Mouse (Mus musculus) liver, embryonic 15.5 days (tissue): Measurements from ENCODE around the gene Ccl2. TPM values are rescaled to one million over a fixed set of nuclear protein-coding genes. Genes with fewer than 3 reads are reported as not detected.

ENCODE experiments used
- ATAC-seq: fragments of 200-750 bp; cut with Nextera tagmentation; 2 replicates; pipeline ENCODE4 v1.8.0; 2017; ENCODE audit warnings: moderate number of reproducible peaks, mild to moderate bottlenecking, moderate library complexity; ENCODE audit not compliant: insufficient read depth
- H3K27ac ChIP-seq: fragments of 300-500 bp; sonication (generic); replicated peaks from 2 replicates; pipeline ENCODE4 v1.5.1; 2015; ENCODE audit warnings: mild to moderate bottlenecking, inconsistent platforms
- H3K27me3 ChIP-seq: fragments of 300-500 bp; sonication (generic); 2 replicates; pipeline ENCODE4 v1.6.1; 2015; ENCODE audit warnings: mild to moderate bottlenecking, inconsistent platforms
- H3K36me3 ChIP-seq: fragments of 300-500 bp; sonication (generic); replicated peaks from 2 replicates; pipeline ENCODE4 v1.6.1; 2015; ENCODE audit warnings: moderate library complexity, mild to moderate bottlenecking, inconsistent platforms
- H3K4me1 ChIP-seq: fragments of 300-500 bp; sonication (generic); replicated peaks from 2 replicates; pipeline ENCODE4 v1.6.1; 2015; ENCODE audit warnings: inconsistent platforms
- H3K4me2 ChIP-seq: fragments of 300-500 bp; sonication (generic); 2 replicates; pipeline ENCODE4 v1.6.1; 2015; ENCODE audit warnings: moderate library complexity, mild to moderate bottlenecking, inconsistent platforms
- H3K4me3 ChIP-seq: fragments of 300-500 bp; sonication (generic); replicated peaks from 2 replicates; pipeline ENCODE4 v1.5.1; 2015; ENCODE audit warnings: mild to moderate bottlenecking, inconsistent platforms
- H3K9ac ChIP-seq: fragments of 300-500 bp; sonication (generic); 2 replicates; pipeline ENCODE4 v1.6.1; 2015; ENCODE audit warnings: moderate library complexity, mild to moderate bottlenecking, inconsistent platforms
- H3K9me3 ChIP-seq: fragments of 300-500 bp; sonication (generic); replicated peaks from 2 replicates; pipeline ENCODE4 v1.6.1; 2016; ENCODE audit warnings: inconsistent platforms
- WGBS: fragments of 180-500 bp; shearing (Covaris S2); methylation state at CpG from one replicate; pipeline ENCODE4 v1.1.7; 2015; ENCODE audit warnings: mixed read lengths; ENCODE audit not compliant: insufficient replicate concordance; 5-methylcytosine and 5-hydroxymethylcytosine counted together
- polyA plus RNA-seq: library from polyadenylated mRNA; unstranded; fragments of >200 nt; fragmentation: Nextera tagmentation; extraction: Ambion mirVana; gene quantifications from 2 replicates; pipeline ENCODE4 v1.2.1, GENCODE M21; 2015

Gene Ccl2
- polyA plus RNA-seq, 1 experiment from 2014 or later = 1.5 TPM

GRCm38 (mm10) chr11:82015066-82015465, 20.3 kb upstream of the Ccl2 start:
- no peak for ATAC-seq
- no peak overlapping the region for H3K4me2 ChIP-seq
- no peaks in the 10 kb centered on the region for H3K9me3 ChIP-seq
- H3K4me1 ChIP-seq = no peaks in the 10 kb centered on the region
- no peak overlapping the region for H3K4me3 ChIP-seq
- H3K9ac ChIP-seq = no peak overlapping the region
- H3K27me3 ChIP-seq = no peaks in the 10 kb centered on the region
- H3K27ac ChIP-seq = no peak overlapping the region
- WGBS = 32% methylated on average over 2 of the region's 2 CpGs
- H3K36me3 ChIP-seq = no peaks in the 10 kb centered on the region

- Histone ChIP-seq H3K9ac (no peak overlapping the region), H3K4me3 (no peak overlapping the region), H3K9me3 (no peaks in the 10 kb centered on the region), H3K36me3 (no peaks in the 10 kb centered on the region), H3K27me3 (no peaks in the 10 kb centered on the region), H3K27ac (no peak overlapping the region), H3K4me2 (no peak overlapping the region), H3K4me1 (no peaks in the 10 kb centered on the region)
- WGBS = 39% methylated on average over 3 of the region's 3 CpGs
- ATAC-seq = no peak
Measured at GRCm38 (mm10) chr11:82016181-82016780, 19.1 kb upstream of the Ccl2 start.

DNA sequence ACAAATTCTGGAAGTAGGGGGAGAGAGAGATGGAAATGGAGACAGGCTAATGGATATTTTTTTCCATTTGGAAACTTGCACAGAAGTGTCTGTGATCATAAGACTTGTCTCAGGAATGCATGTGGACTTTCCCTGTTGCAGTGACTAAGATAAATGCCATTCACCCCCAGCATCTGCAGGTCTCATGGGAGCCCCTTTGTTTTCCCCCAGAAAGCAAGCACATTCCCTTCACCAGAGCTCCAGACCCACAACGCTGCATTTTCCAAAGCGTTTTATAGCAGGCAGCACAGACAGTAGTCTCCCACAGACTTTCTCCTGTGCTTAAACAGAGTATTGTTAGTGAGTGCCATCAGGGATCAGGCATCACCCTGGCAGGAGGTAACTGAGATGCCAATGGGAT, 16.0 kb upstream of the Ccl2 start:
- Histone ChIP-seq H3K4me3 (no peak overlapping the region), H3K27me3 (no peaks in the 10 kb centered on the region)
- 35% methylated on average over 2 of the region's 2 CpGs for WGBS

DNA sequence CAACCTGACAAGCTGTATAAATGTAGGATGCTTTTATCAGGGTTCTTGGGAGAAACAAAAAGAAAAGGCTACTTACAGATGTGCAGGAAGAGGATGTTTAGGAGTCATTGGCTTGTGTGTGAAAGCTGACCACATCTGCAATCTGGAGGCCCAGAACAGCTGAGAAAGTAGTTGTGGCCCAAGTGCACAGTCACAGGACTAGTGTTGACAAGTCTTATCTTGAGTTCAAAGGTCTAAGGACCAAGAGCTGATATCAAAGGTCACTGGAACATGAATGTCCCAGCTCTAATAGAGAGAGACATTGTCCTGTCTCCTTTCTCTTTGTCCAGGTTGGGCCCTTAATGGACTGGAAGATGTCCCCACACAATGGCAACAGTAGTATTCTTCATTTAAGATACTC, 15.6 kb upstream of the Ccl2 start:
- Histone ChIP-seq H3K4me2 (no peak overlapping the region), H3K36me3 (no peaks in the 10 kb centered on the region), H3K9me3 (no peaks in the 10 kb centered on the region), H3K27me3 (no peaks in the 10 kb centered on the region), H3K4me3 (no peak overlapping the region), H3K27ac (no peak overlapping the region), H3K4me1 (no peaks in the 10 kb centered on the region), H3K9ac (no peak overlapping the region)
- ATAC-seq = no peak

More for the DNA sequence above, 16.0 kb upstream of the Ccl2 start:
- H3K4me2 ChIP-seq = no peak overlapping the region
- H3K4me1 ChIP-seq = no peaks in the 10 kb centered on the region
- H3K9ac ChIP-seq = no peak overlapping the region
- no peak for ATAC-seq
- H3K36me3 ChIP-seq = no peaks in the 10 kb centered on the region
- no peaks in the 10 kb centered on the region for H3K9me3 ChIP-seq
- no peak overlapping the region for H3K27ac ChIP-seq

DNA sequence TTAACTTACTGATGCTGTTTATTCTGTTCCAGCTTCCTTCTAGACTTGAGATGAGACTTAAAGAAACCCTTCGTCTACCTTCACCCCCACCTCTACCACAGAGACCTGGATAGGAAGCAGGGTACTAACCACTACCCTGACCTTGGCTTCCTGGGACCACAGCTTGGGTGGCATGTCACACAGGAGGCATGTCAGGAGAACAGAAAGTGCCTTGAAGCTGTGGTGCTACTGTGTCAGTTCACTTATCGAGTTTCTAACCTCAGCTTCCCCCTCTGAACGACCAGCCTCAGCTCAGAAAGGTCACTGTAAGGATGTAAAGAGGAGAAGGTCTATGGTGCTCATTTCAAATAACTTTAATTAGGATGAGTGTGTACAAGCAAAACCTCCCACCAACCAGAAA, 14.0 kb upstream of the Ccl2 start:
- Histone ChIP-seq H3K9me3 (no peaks in the 10 kb centered on the region), H3K27ac (no peak overlapping the region), H3K4me2 (no peak overlapping the region), H3K27me3 (no peaks in the 10 kb centered on the region), H3K4me1 (no peaks in the 10 kb centered on the region), H3K36me3 (no peaks in the 10 kb centered on the region), H3K4me3 (no peak overlapping the region), H3K9ac (no peak overlapping the region)
- ATAC-seq = no peak
- 14% methylated on average over 3 of the region's 3 CpGs for WGBS

GRCm38 (mm10) chr11:82022504-82023056, 12.8 kb upstream of the Ccl2 start:
- Histone ChIP-seq H3K4me2 (no peak overlapping the region), H3K4me1 (no peaks in the 10 kb centered on the region), H3K36me3 (no peaks in the 10 kb centered on the region), H3K27me3 (no peaks in the 10 kb centered on the region), H3K27ac (no peak overlapping the region), H3K4me3 (no peak overlapping the region), H3K9me3 (no peaks in the 10 kb centered on the region), H3K9ac (no peak overlapping the region)
- WGBS = 52% methylated on average over 6 of the region's 6 CpGs
- ATAC-seq = no peak

GRCm38 (mm10) chr11:82023769-82024168, 11.6 kb upstream of the Ccl2 start:
- no peak overlapping the region for H3K9ac ChIP-seq
- no peak overlapping the region for H3K27ac ChIP-seq
- no peaks in the 10 kb centered on the region for H3K36me3 ChIP-seq
- H3K4me2 ChIP-seq = no peak overlapping the region
- no peaks in the 10 kb centered on the region for H3K4me1 ChIP-seq
- no peaks in the 10 kb centered on the region for H3K9me3 ChIP-seq
- no peak for ATAC-seq
- H3K4me3 ChIP-seq = no peak overlapping the region
- WGBS = 44% methylated on average over 4 of the region's 4 CpGs
- no peaks in the 10 kb centered on the region for H3K27me3 ChIP-seq

DNA sequence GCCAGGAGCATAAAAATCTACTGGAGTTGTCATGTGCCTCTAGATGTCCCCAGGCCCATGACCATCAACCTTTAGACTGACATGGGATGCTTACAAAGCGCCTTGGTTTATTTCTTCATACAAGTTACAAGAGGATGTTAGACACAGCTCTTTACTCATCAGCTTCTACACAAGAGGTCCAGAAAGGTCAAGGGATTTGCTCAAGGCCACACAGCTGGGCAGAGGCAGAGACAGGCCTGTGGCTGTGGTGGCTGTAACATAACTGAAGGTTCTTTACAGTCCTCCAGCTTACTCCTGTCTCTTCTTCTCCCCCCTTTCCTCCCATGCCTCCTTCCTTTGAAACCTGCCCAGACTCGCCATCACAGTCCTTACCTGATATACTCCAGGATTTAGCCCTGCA, 5.2 kb upstream of the Ccl2 start:
- no peak overlapping the region for H3K4me2 ChIP-seq
- 43% methylated on average over 2 of the region's 2 CpGs for WGBS
- H3K27ac ChIP-seq = no peak overlapping the region
- H3K9me3 ChIP-seq = no peaks in the 10 kb centered on the region
- no peaks in the 10 kb centered on the region for H3K36me3 ChIP-seq
- H3K9ac ChIP-seq = no peak overlapping the region
- ATAC-seq = no peak
- no peaks in the 10 kb centered on the region for H3K4me1 ChIP-seq
- H3K27me3 ChIP-seq = no peaks in the 10 kb centered on the region
- H3K4me3 ChIP-seq = no peak overlapping the region

DNA sequence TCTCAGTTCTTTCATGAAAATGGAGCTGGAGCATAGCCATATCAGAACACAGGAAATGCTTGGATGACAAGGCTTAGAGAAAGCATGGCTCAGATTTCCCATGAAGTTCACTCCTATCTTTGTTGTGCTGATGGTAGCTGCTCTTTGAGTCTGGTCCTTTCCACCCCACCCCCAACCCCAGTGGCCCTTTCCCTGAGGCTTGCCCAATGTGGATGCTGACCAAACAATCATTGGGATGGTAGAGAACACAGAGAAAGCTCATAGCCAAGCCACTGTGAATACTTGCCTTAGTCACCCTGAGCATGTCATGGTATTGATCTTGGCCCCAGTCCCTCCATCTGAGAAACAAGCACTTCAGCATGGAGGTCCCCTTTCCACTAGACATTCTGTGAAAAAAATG, 3.2 kb upstream of the Ccl2 start:
- Histone ChIP-seq H3K27ac (no peak overlapping the region; the same call in 1 of the 2 replicates), H3K4me1 (no peaks in the 10 kb centered on the region), H3K27me3 (no peaks in the 10 kb centered on the region), H3K4me2 (no peak overlapping the region), H3K9ac (no peak overlapping the region), H3K36me3 (no peaks in the 10 kb centered on the region), H3K9me3 (no peaks in the 10 kb centered on the region), H3K4me3 (no peak overlapping the region)
- ATAC-seq = no peak

GRCm38 (mm10) chr11:82032678-82033344, 2.6 kb upstream of the Ccl2 start:
- Histone ChIP-seq H3K9me3 (no peaks in the 10 kb centered on the region), H3K4me1 (no peaks in the 10 kb centered on the region), H3K4me3 (no peak overlapping the region), H3K27ac (no peak overlapping the region; the same call in 1 of the 2 replicates), H3K9ac (no peak overlapping the region), H3K36me3 (no peaks in the 10 kb centered on the region), H3K4me2 (no peak overlapping the region), H3K27me3 (no peaks in the 10 kb centered on the region)
- WGBS = 45% methylated on average over 8 of the region's 8 CpGs
- no peak for ATAC-seq

DNA sequence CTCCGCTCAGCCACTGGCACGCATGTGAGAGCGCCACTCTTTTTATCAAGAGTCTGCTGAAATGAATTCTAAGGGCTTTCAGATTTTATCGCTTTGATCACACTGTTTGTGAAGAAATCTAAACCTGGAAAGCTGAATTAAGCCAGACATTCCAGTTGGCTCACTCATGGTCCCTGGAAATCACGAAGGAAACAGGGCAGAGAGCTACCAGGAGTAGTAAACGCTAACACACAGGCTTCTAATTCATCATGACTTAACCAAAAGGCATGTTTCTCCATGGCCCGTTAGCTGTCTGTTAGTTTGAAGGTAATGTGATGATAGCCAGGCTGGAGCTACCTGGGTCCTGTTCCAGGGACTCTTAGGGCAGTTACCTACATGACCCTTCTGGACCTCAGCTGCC, 925 bp upstream of the Ccl2 start:
- Histone ChIP-seq H3K4me1 (no peaks in the 10 kb centered on the region), H3K9ac (no peak overlapping the region), H3K27me3 (no peaks in the 10 kb centered on the region), H3K9me3 (no peaks in the 10 kb centered on the region), H3K4me2 (no peak overlapping the region), H3K4me3 (no peak overlapping the region), H3K27ac (no peak overlapping the region), H3K36me3 (no peaks in the 10 kb centered on the region)
- ATAC-seq = no peak
- 62% methylated on average over 7 of the region's 7 CpGs for WGBS

GRCm38 (mm10) chr11:82035857-82036256, 486 bp downstream of the Ccl2 start:
- WGBS = 56% methylated on average over 2 of the region's 2 CpGs
- ATAC-seq = no peak
- Histone ChIP-seq H3K27me3 (no peaks in the 10 kb centered on the region), H3K4me3 (no peak overlapping the region), H3K27ac (no peak overlapping the region), H3K4me2 (no peak overlapping the region), H3K9me3 (no peaks in the 10 kb centered on the region), H3K36me3 (no peaks in the 10 kb centered on the region), H3K4me1 (no peaks in the 10 kb centered on the region), H3K9ac (no peak overlapping the region)
